Mouse (Mus musculus) limb, embryonic 15.5 days (tissue): ENCODE results near the gene Pcmt1. TPM values are rescaled to one million over a fixed set of nuclear protein-coding genes. Genes with fewer than 3 reads are reported as not detected.

Source experiments
- ATAC-seq: fragments of 200-750 bp; cut with Nextera tagmentation; 2 replicates; pipeline ENCODE4 v1.8.0; 2017; ENCODE audit warnings: low read depth, moderate TSS enrichment; ENCODE audit not compliant: insufficient number of reproducible peaks, low FRiP score, low TSS enrichment
- H3K27ac ChIP-seq: fragments of 300-500 bp; sonication (generic); 2 replicates; pipeline ENCODE4 v1.5.1; 2015; ENCODE audit warnings: moderate library complexity, mild to moderate bottlenecking, inconsistent platforms
- H3K27me3 ChIP-seq: fragments of 300-500 bp; sonication (generic); 2 replicates; pipeline ENCODE4 v1.6.1; 2015; ENCODE audit warnings: inconsistent platforms
- H3K36me3 ChIP-seq: fragments of 300-500 bp; sonication (generic); 2 replicates; pipeline ENCODE4 v1.6.1; 2015; ENCODE audit warnings: inconsistent platforms
- H3K4me1 ChIP-seq: fragments of 300-500 bp; sonication (generic); 2 replicates; pipeline ENCODE4 v1.6.1; 2015; ENCODE audit warnings: inconsistent platforms
- H3K4me2 ChIP-seq: fragments of 300-500 bp; sonication (generic); 2 replicates; pipeline ENCODE4 v1.6.1; 2015; ENCODE audit warnings: mild to moderate bottlenecking, inconsistent platforms
- H3K4me3 ChIP-seq: fragments of 300-500 bp; sonication (generic); 2 replicates; pipeline ENCODE4 v1.5.1; 2015; ENCODE audit warnings: mild to moderate bottlenecking, inconsistent platforms
- H3K9ac ChIP-seq: fragments of 300-500 bp; sonication (generic); 2 replicates; pipeline ENCODE4 v1.6.1; 2015; ENCODE audit warnings: inconsistent platforms
- H3K9me3 ChIP-seq: fragments of 300-500 bp; sonication (generic); 2 replicates; pipeline ENCODE4 v1.6.1; 2016; ENCODE audit warnings: inconsistent platforms
- WGBS: fragments of 180-500 bp; shearing (Covaris S2); methylation state at CpG from one replicate; pipeline ENCODE4 v1.1.7; 2015; 5-methylcytosine and 5-hydroxymethylcytosine counted together
- polyA plus RNA-seq: library from polyadenylated mRNA; unstranded; fragments of >200 nt; fragmentation: Nextera tagmentation; extraction: Ambion mirVana; gene quantifications from 2 replicates; pipeline ENCODE4 v1.2.1, GENCODE M21; 2015

Gene Pcmt1
- 126 and 133 TPM in 2 replicates for polyA plus RNA-seq

- Histone ChIP-seq H3K9ac (peak within 1 kb of the TSS; percentile 99), H3K27me3 (no peaks in the 10 kb centered on the region), H3K4me2 (peak within 1 kb of the TSS; percentile 52), H3K4me3 (peak within 1 kb of the TSS; percentile 98), H3K9me3 (no peaks in the 10 kb centered on the region), H3K36me3 (peaks cover 35% of the 10 kb centered on the region), H3K27ac (peak within 1 kb of the TSS; percentile 99), H3K4me1 (peaks cover 22% of the 10 kb centered on the region)
- peak; percentile 82 for ATAC-seq
- WGBS = under 1% methylated on average over 56 of the region's 65 CpGs
Observed at GRCm38 (mm10) chr10:7680731-7681301, at the start of gene Pcmt1, which contains the start of gene Lats1. Gene Pcmt1 (minus strand): TSS chr10:7681136. Gene Lats1 (plus strand): TSS chr10:7681214.

GRCm38 (mm10) chr10:7727011-7727410, 46.1 kb upstream of the Pcmt1 start:
- H3K4me2 ChIP-seq = peak overlapping the region; percentile 72
- H3K9me3 ChIP-seq = no peaks in the 10 kb centered on the region
- H3K27ac ChIP-seq = no peak overlapping the region
- peaks cover 8% of the 10 kb centered on the region for H3K4me1 ChIP-seq
- peak overlapping the region; percentile 84 for H3K4me3 ChIP-seq
- no peak for ATAC-seq
- 3% methylated on average over 3 of the region's 3 CpGs for WGBS
- no peaks in the 10 kb centered on the region for H3K36me3 ChIP-seq
- no peak overlapping the region for H3K9ac ChIP-seq
- no peaks in the 10 kb centered on the region for H3K27me3 ChIP-seq

GRCm38 (mm10) chr10:7726501-7726812, 45.5 kb upstream of the Pcmt1 start:
- no peak for ATAC-seq
- 0% methylated on average over 8 of the region's 8 CpGs for WGBS
- no peaks in the 10 kb centered on the region for H3K9me3 ChIP-seq
- peak overlapping the region; percentile 87; the same call in 1 of the 2 replicates for H3K27ac ChIP-seq
- H3K36me3 ChIP-seq = no peaks in the 10 kb centered on the region
- H3K4me1 ChIP-seq = peaks cover 8% of the 10 kb centered on the region
- H3K9ac ChIP-seq = peak overlapping the region; percentile 58
- peak overlapping the region; percentile 72 for H3K4me2 ChIP-seq
- H3K4me3 ChIP-seq = peak overlapping the region; percentile 84
- no peaks in the 10 kb centered on the region for H3K27me3 ChIP-seq

DNA sequence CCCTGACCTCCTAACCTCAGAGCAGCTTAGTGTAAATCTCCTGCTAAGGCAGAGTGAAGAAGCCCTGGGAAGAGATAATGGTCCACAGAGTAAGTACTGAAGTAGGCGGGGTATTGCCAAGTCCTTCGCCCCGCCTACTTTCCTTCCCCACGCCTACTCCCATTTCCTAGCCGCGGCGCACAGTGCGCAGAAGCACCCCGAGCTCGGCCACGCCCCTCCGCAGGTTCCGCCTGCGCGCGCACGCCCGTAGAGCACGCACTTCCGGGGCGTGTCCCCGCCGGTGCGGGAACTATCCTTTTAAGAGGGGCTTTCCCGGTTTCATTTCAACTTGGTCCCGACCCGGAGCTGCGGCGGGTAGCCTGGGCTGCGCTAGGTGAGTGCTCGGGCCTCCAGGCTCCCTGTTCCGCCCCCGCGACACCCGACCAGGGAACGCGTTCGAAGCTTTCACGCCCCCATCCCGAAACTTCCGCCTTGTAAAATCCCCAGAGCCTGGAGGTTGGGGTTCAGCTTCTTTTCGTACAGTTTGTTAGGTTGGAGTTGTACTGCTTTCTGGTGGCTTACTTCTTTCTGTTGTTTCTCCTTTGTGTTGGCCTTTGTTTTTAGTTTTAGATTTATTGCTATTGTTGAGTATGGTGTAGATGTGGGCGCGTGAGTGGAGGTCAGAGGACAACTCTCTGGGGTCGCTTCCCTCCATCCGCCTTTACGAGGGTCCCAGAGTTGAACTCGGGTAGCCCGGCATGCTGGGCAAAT, 45.0 kb upstream of the Pcmt1 start, which contains the start of gene Katna1:
Gene Katna1, plus strand, starts transcription at position 250 of the 750 bp plus-strand sequence.
- Histone ChIP-seq H3K27me3 (no peaks in the 10 kb centered on the region), H3K9ac (peak within 1 kb of the TSS; percentile 58), H3K4me3 (peak within 1 kb of the TSS; percentile 84), H3K4me1 (peaks cover 8% of the 10 kb centered on the region), H3K36me3 (no peaks in the 10 kb centered on the region), H3K4me2 (peak within 1 kb of the TSS; percentile 72), H3K27ac (peak within 1 kb of the TSS; percentile 87), H3K9me3 (no peaks in the 10 kb centered on the region)
- WGBS = under 1% methylated on average over 48 of the region's 49 CpGs
- ATAC-seq = peak; percentile 94

- Histone ChIP-seq H3K4me2 (no peak overlapping the region), H3K4me3 (no peak overlapping the region), H3K4me1 (no peaks in the 10 kb centered on the region), H3K9ac (no peak overlapping the region), H3K36me3 (peaks cover 41% of the 10 kb centered on the region), H3K9me3 (no peaks in the 10 kb centered on the region), H3K27me3 (no peaks in the 10 kb centered on the region), H3K27ac (no peak overlapping the region)
- WGBS = 68% methylated on average over 7 of the region's 7 CpGs
- no peak for ATAC-seq
Observed at GRCm38 (mm10) chr10:7715056-7715455, 34.1 kb upstream of the Pcmt1 start.

DNA sequence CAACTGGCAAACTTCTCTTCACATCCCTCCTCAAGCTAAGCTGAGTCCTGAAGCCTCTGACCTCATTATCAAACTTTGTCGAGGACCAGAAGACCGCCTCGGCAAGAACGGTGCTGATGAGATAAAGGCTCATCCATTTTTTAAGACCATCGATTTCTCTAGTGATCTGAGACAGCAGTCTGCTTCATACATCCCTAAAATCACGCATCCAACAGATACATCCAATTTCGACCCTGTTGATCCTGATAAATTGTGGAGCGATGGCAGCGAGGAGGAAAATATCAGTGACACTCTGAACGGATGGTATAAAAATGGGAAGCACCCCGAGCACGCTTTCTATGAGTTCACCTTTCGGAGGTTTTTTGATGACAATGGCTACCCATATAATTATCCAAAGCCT, 31.6 kb upstream of the Pcmt1 start:
- 95% methylated on average over 13 of the region's 13 CpGs for WGBS
- ATAC-seq = no peak
- H3K9me3 ChIP-seq = no peaks in the 10 kb centered on the region
- H3K9ac ChIP-seq = no peak overlapping the region
- no peak overlapping the region for H3K27ac ChIP-seq
- H3K4me1 ChIP-seq = no peaks in the 10 kb centered on the region
- H3K4me3 ChIP-seq = no peak overlapping the region
- no peak overlapping the region for H3K4me2 ChIP-seq
- no peaks in the 10 kb centered on the region for H3K27me3 ChIP-seq
- H3K36me3 ChIP-seq = peaks cover 59% of the 10 kb centered on the region

DNA sequence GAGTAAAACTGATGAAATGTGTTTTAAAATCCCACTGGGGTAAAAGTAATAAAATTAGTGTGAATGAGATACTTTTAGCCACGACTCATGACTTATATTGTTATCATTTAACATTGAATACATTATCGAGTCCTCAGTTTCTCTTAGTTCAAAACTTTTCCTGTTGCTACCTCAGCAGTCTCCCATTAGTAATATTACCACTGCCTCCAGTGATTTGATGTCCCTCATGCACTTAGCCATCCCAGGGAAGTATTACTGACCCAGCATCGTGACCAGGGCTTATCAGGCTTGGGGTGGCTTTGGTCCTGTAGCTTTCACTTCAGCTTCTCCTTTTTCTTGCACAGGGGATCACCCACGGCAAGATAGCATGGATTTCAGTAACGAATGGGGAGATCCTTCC, 29.2 kb upstream of the Pcmt1 start:
- no peak for ATAC-seq
- WGBS = 91% methylated on average over 5 of the region's 5 CpGs
- Histone ChIP-seq H3K9ac (no peak overlapping the region), H3K4me3 (no peak overlapping the region), H3K4me1 (no peaks in the 10 kb centered on the region), H3K27me3 (no peaks in the 10 kb centered on the region), H3K36me3 (peaks cover 70% of the 10 kb centered on the region), H3K4me2 (no peak overlapping the region), H3K9me3 (no peaks in the 10 kb centered on the region), H3K27ac (no peak overlapping the region)

DNA sequence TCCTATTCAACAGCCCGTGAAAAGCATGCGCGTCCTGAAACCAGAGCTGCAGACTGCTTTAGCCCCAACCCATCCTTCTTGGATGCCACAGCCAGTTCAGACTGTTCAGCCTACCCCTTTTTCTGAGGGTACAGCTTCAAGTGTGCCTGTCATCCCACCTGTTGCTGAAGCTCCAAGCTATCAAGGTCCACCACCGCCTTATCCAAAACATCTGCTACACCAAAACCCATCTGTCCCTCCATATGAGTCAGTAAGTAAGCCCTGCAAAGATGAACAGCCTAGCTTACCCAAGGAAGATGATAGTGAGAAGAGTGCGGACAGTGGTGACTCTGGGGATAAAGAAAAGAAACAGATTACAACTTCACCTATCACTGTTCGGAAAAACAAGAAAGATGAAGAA, 21.6 kb upstream of the Pcmt1 start:
- Histone ChIP-seq H3K36me3 (peaks cover 84% of the 10 kb centered on the region), H3K4me1 (no peaks in the 10 kb centered on the region), H3K27ac (no peak overlapping the region), H3K9ac (no peak overlapping the region), H3K4me3 (no peak overlapping the region), H3K4me2 (no peak overlapping the region), H3K9me3 (no peaks in the 10 kb centered on the region), H3K27me3 (no peaks in the 10 kb centered on the region)
- WGBS = 95% methylated on average over 6 of the region's 6 CpGs
- no peak for ATAC-seq

- Histone ChIP-seq H3K4me3 (no peak overlapping the region), H3K4me2 (no peak overlapping the region), H3K27me3 (no peaks in the 10 kb centered on the region), H3K9me3 (no peaks in the 10 kb centered on the region), H3K9ac (no peak overlapping the region), H3K36me3 (peaks cover 83% of the 10 kb centered on the region), H3K27ac (no peak overlapping the region), H3K4me1 (no peaks in the 10 kb centered on the region)
- 74% methylated on average over 3 of the region's 3 CpGs for WGBS
- ATAC-seq = no peak
Observed at GRCm38 (mm10) chr10:7700120-7700519, 19.2 kb upstream of the Pcmt1 start.

DNA sequence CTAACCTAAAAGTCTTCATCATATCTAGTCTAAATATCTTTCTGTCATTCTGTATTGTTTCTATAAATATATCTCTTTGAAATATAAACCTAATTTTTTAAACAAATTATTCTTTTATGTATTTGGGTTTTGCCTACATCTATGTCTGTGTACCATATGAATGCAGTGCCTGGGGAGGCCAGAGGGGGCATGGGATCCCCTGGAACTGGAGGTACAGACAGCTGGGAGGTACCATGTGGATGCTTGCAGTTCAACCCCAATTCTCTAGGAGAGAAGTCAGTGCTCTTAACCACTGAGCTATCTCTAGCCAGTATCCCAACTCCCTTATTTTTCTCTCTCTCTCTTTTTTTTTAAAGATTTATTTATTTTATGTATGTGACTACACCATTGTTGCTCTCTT, 14.3 kb upstream of the Pcmt1 start:
- ATAC-seq = no peak
- Histone ChIP-seq H3K4me1 (no peaks in the 10 kb centered on the region), H3K27ac (no peak overlapping the region), H3K36me3 (peaks cover 76% of the 10 kb centered on the region), H3K4me3 (no peak overlapping the region), H3K27me3 (no peaks in the 10 kb centered on the region), H3K4me2 (no peak overlapping the region), H3K9ac (no peak overlapping the region), H3K9me3 (no peaks in the 10 kb centered on the region)

DNA sequence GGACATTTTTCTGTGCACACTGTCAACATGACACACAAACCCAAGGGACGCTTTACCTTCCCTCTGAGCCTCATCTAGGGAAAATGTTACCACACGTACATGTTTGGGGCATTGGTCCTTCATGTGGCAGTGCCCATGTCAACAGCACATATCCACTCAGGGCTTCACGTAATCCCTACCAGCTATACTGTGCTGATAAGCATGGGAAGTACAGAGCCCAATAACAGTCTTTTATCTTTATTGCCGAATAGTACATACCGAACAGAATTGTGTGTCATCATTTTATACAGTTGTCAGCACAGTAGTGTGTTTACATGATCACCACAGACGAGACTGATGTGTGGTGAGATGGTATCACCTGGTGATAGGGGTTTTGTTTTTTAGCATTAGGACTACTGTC, 6.0 kb upstream of the Pcmt1 start:
- H3K9me3 ChIP-seq = no peaks in the 10 kb centered on the region
- ATAC-seq = no peak
- no peak overlapping the region for H3K4me2 ChIP-seq
- H3K36me3 ChIP-seq = peaks cover 9% of the 10 kb centered on the region
- H3K4me3 ChIP-seq = no peak overlapping the region
- no peak overlapping the region for H3K9ac ChIP-seq
- no peak overlapping the region for H3K27ac ChIP-seq
- H3K27me3 ChIP-seq = no peaks in the 10 kb centered on the region
- H3K4me1 ChIP-seq = peaks cover 10% of the 10 kb centered on the region
- WGBS = 90% methylated on average over 6 of the region's 6 CpGs

GRCm38 (mm10) chr10:7682249-7682648, 1.3 kb upstream of the Pcmt1 start:
- peaks cover 21% of the 10 kb centered on the region for H3K36me3 ChIP-seq
- H3K9me3 ChIP-seq = no peaks in the 10 kb centered on the region
- H3K4me2 ChIP-seq = peak overlapping the region; percentile 52
- no peak overlapping the region for H3K27ac ChIP-seq
- no peaks in the 10 kb centered on the region for H3K27me3 ChIP-seq
- peak overlapping the region; percentile 98 for H3K4me3 ChIP-seq
- no peak overlapping the region for H3K9ac ChIP-seq
- peaks cover 22% of the 10 kb centered on the region for H3K4me1 ChIP-seq
- no peak for ATAC-seq
- 44% methylated on average over 3 of the region's 3 CpGs for WGBS
